Mouse (Mus musculus) ES-E14 (cell line): ENCODE results near the gene H2-Q10. TPM values are rescaled to one million over a fixed set of nuclear protein-coding genes. Genes with fewer than 3 reads are reported as not detected.

Experiments
- DNase-seq: peaks from one replicate; pipeline ENCODE4 v3.0.0-alpha.2; 2013; ENCODE audit warnings: low read depth, low spot score
- H3K27ac ChIP-seq: 2 replicates; pipeline ENCODE4 v1.5.1; 2012; ENCODE audit warnings: low read depth, mild to moderate bottlenecking, low read length, moderate library complexity, mixed read lengths; ENCODE audit not compliant: poor library complexity, insufficient read depth, severe bottlenecking
- H3K36me3 ChIP-seq: 2 replicates; pipeline ENCODE4 v1.6.1; 2012; ENCODE audit warnings: mild to moderate bottlenecking, low read length, moderate library complexity, mixed read lengths; ENCODE audit not compliant: control insufficient read depth, poor library complexity, insufficient read depth, severe bottlenecking
- H3K4me1 ChIP-seq, 2 experiments: fragments of 150-350 bp in 1 of 2; sonication (generic) in 1 of 2; 2 replicates each; pipeline ENCODE4 v1.6.1; 2012; ENCODE audit warnings: low read length in 2 of 2, mild to moderate bottlenecking in 1 of 2, mixed read lengths in 1 of 2; ENCODE audit not compliant: control insufficient read depth in 2 of 2, insufficient read depth in 2 of 2, poor library complexity in 1 of 2
- H3K4me3 ChIP-seq, 2 experiments: fragments of 150-350 bp in 1 of 2; sonication (generic) in 1 of 2; 2 replicates each; pipeline ENCODE4 v1.5.1; 2012; ENCODE audit warnings: low read length in 2 of 2, low read depth in 1 of 2, mild to moderate bottlenecking in 1 of 2, mixed read lengths in 1 of 2; ENCODE audit not compliant: insufficient read depth in 1 of 2, poor library complexity in 1 of 2, severe bottlenecking in 1 of 2
- H3K9ac ChIP-seq: 2 replicates; pipeline ENCODE4 v1.6.1; 2012; ENCODE audit warnings: low read depth, mild to moderate bottlenecking, low read length, mixed read lengths; ENCODE audit not compliant: poor library complexity, insufficient read depth, severe bottlenecking
- H3K9me3 ChIP-seq: fragments of 150-350 bp; sonication (generic); 2 replicates; pipeline ENCODE4 v1.6.1; 2012; ENCODE audit warnings: low read depth, mild to moderate bottlenecking, low read length; ENCODE audit not compliant: control insufficient read depth, insufficient read depth
- CHD2 ChIP-seq: IDR thresholded peaks from 2 replicates; pipeline ENCODE4 v1.6.1; 2014; ENCODE audit warnings: mild to moderate bottlenecking, low read depth, low read length, inconsistent platforms
- HCFC1 ChIP-seq: IDR thresholded peaks from 2 replicates; pipeline ENCODE4 v1.6.1; 2012; ENCODE audit warnings: low read length, inconsistent platforms, borderline replicate concordance; ENCODE audit not compliant: insufficient read depth
- MAFK ChIP-seq: IDR thresholded peaks from 2 replicates; pipeline ENCODE4 v1.6.1; 2014; ENCODE audit warnings: mild to moderate bottlenecking, low read depth, low read length, inconsistent platforms; ENCODE audit not compliant: insufficient read depth
- ZC3H11A ChIP-seq: IDR thresholded peaks from 2 replicates; pipeline ENCODE4 v1.6.1; 2012; ENCODE audit warnings: low read depth, mild to moderate bottlenecking, inconsistent platforms, low read length, borderline replicate concordance
- ZNF384 ChIP-seq: IDR thresholded peaks from 2 replicates; pipeline ENCODE4 v1.6.1; 2012; ENCODE audit warnings: low read depth, low read length, inconsistent platforms
- in situ Hi-C, 2 experiments: fragments of 600-800 bp; cut with MboI; formaldehyde crosslinking; loops; one replicate each; pipeline ENCODE4 v1.15.1; 2025; ENCODE audit warnings: low sequenced_read_pairs in 2 of 2, inconsistent platforms in 1 of 2; ENCODE audit not compliant: unreplicated experiment in 2 of 2
- total RNA-seq: library from RNA; depleted of rRNA; stranded (reverse); fragments of 300-350 nt; gene quantifications from 2 replicates; pipeline ENCODE4 v1.2.3, GENCODE M21; 2012; rRNA removed

The H2-Q10 gene
- total RNA-seq, 1 experiment, result 2.1 TPM

GRCm38 (mm10) chr17:35517526-35517925 is 47.6 kb downstream of the H2-Q10 start:
- Histone ChIP-seq H3K9me3 (no peaks in the 10 kb centered on the region), H3K9ac (peak overlapping the region; percentile 68), H3K4me1 (peaks cover 5 to 10% of the 10 kb centered on the region in 2 experiments; a peak in 2 of 4 replicates), H3K36me3 (peaks cover 13% of the 10 kb centered on the region), H3K4me3 (peak overlapping the region; percentile 51 to 66), H3K27ac (peak overlapping the region; percentile 57)
- DNase-seq, result no peak
- TF ChIP-seq HCFC1 (no peak), ZC3H11A (no peak), CHD2 (no peak), MAFK (no peak), ZNF384 (no peak)
- in situ Hi-C loops, result no loop called here

Other genes with a start within 250 kb of the H2-Q10 start
- not detected in 2 replicates for gene Gm16181, start 249.3 kb upstream of the H2-Q10 start, total RNA-seq
- gene Atp6v1g2, start 236.4 kb upstream of the H2-Q10 start, total RNA-seq, result 0.21 and 0.71 TPM in 2 replicates
- 6.1 and 6.6 TPM in 2 replicates for gene Nfkbil1, start 234.3 kb upstream of the H2-Q10 start, total RNA-seq
- gene Ddx39b, start 228.3 kb upstream of the H2-Q10 start, total RNA-seq, result 316 and 414 TPM in 2 replicates
- gene H2-D1, start 207.4 kb upstream of the H2-Q10 start, total RNA-seq, result 30.1 and 44.9 TPM in 2 replicates
- gene H2-Q1, start 149.7 kb upstream of the H2-Q10 start, total RNA-seq, result 0.11 TPM in 1 of 2 replicates, not detected in the other
- 0.67 and 1.4 TPM in 2 replicates for gene H2-Q2, start 127.8 kb upstream of the H2-Q10 start, total RNA-seq
- gene H2-Q4, start 90.5 kb upstream of the H2-Q10 start, total RNA-seq, result 9.1 and 19.9 TPM in 2 replicates
- 0.94 and 2.3 TPM in 2 replicates for gene H2-Q6, start 45.2 kb upstream of the H2-Q10 start, total RNA-seq
- gene H2-Q7, start 30.9 kb upstream of the H2-Q10 start, total RNA-seq, result 2.1 and 4.8 TPM in 2 replicates
- gene Pou5f1, start 35.9 kb downstream of the H2-Q10 start, total RNA-seq, result 844 and 868 TPM in 2 replicates
- 7.6 and 10.5 TPM in 2 replicates for gene Tcf19, start 46.7 kb downstream of the H2-Q10 start, total RNA-seq
- gene Cchcr1, start 47.0 kb downstream of the H2-Q10 start, total RNA-seq, result 28.5 and 31.8 TPM in 2 replicates
- gene Psors1c2, start 63.1 kb downstream of the H2-Q10 start, total RNA-seq, result 4.3 and 8.9 TPM in 2 replicates
- gene Cdsn, start 82.0 kb downstream of the H2-Q10 start, total RNA-seq, result 1.1 and 1.2 TPM in 2 replicates
- 0.22 and 0.42 TPM in 2 replicates for gene 2300002M23Rik, start 97.4 kb downstream of the H2-Q10 start, total RNA-seq
- 0.53 TPM in 1 of 2 replicates, not detected in the other for gene Sfta2, start 131.5 kb downstream of the H2-Q10 start, total RNA-seq
- gene Gm9573, start 156.5 kb downstream of the H2-Q10 start, total RNA-seq, result not detected in 2 replicates
- gene Mucl3, start 173.6 kb downstream of the H2-Q10 start, total RNA-seq, result 0.85 and 1.1 TPM in 2 replicates
- gene Vars2, start 197.5 kb downstream of the H2-Q10 start, total RNA-seq, result 58.5 and 90.3 TPM in 2 replicates
- 75.3 and 83.0 TPM in 2 replicates for gene Gtf2h4, start 203.7 kb downstream of the H2-Q10 start, total RNA-seq
- gene Ddr1, start 234.5 kb downstream of the H2-Q10 start, total RNA-seq, result 46.0 and 78.8 TPM in 2 replicates